Mouse (Mus musculus): ENCODE results near the gene Fosb.

DNA sequence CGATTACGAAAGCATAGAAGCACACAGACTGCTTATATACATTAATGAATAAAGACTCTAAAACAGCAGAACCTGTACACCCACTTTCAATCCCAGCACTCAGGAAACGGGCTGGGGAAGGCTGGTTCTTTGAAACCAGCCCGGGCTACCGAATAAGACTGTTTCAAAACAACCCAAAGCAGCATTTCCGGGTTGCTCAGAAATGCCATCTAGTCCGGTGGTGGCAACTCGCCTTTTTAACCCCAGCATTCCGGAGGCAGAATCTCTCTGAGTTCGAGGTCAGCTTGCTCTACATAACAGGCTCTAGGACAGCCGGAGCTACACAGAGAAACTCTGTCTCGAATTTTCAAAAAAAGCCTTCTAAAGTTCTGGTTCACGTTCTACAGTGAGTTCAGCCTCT, 48.8 kb upstream of the Fosb start:
- TF ChIP-seq CTCF (IDR thresholded peaks at IDR 0.05; ENCODE audit: low read depth), result no peak
- no peak for TF ChIP-seq EP300 (IDR thresholded peaks at IDR 0.05; ENCODE audit: low read depth)
